8 mouse cellular contexts compared by ENCODE assay signal in genomic region chr3:60762874-60763273, GRCm38 (mm10).
DNase-seq lines count a peak whose midpoint lies in the region; ATAC-seq lines count a peak whose summit lies in the region.

No protein-coding gene starts in this region.

- peak; percentile 22 for DNase-seq in right cerebral cortex, adult 18-20 months
- no peak for DNase-seq in right cerebral cortex, postnatal 25 days
- peak; percentile 45 for DNase-seq in ZHBTc4 (ENCODE audit: low read depth, low spot score)
- peak; percentile 28 to 44 for DNase-seq in cerebellum, postnatal 36 days
- DNase-seq in gastrocnemius, adult 8-10 months (ENCODE audit: low spot score in 2 of 2), result peak; percentile 19 to 24
- DNase-seq in left cerebral cortex, adult 18-20 months (ENCODE audit: low spot score in 2 of 2), result peak; percentile 29 to 30
- DNase-seq in mesoderm, embryonic 11.5 days (ENCODE audit: low read depth, low spot score), result peak; percentile 42

- no peak for ATAC-seq in monocyte, adult 5-6 weeks (replicated peaks; ENCODE audit: insufficient number of reproducible peaks, low FRiP score, low TSS enrichment, poor library complexity, severe bottlenecking)
